Mouse (Mus musculus): ENCODE results near the gene Gsk3b. TPM values are rescaled to one million over a fixed set of nuclear protein-coding genes. Genes with fewer than 3 reads are reported as not detected.
"Not testable (repeated sequence)": the region's sequence is repeated elsewhere in the genome, so short reads cannot be mapped to it uniquely, and the experiment has no call there.

Gene Gsk3b
- 10.7 and 11.3 TPM in 2 replicates for polyA plus RNA-seq (2015; fragmentation: Nextera tagmentation; extraction: Ambion mirVana)

GRCm38 (mm10) chr16:38088629-38089446 is at the start of gene Gsk3b:
Gsk3b (plus strand) TSS chr16:38089001.
- peaks cover 32% of the 10 kb centered on the region for H3K4me1 ChIP-seq (replicated peaks)
- no peaks in the 10 kb centered on the region for H3K27me3 ChIP-seq
- peak within 1 kb of the TSS; percentile 93 for H3K4me2 ChIP-seq
- under 1% methylated on average over 68 of the region's 69 CpGs for WGBS (ENCODE audit: insufficient replicate concordance)
- ATAC-seq (ENCODE audit: insufficient read depth) = peak; percentile 91
- peak within 1 kb of the TSS; percentile 99 for H3K27ac ChIP-seq (replicated peaks)
- peak within 1 kb of the TSS; percentile 85 for H3K4me3 ChIP-seq (replicated peaks)
- peak within 1 kb of the TSS; percentile 93 for H3K9ac ChIP-seq
- H3K36me3 ChIP-seq (replicated peaks) = 0 out of 2 replicates have a peak, but pooled peaks cover under 1% of the 10 kb centered on the region
- no peaks in the 10 kb centered on the region for H3K9me3 ChIP-seq (replicated peaks)

- no peaks in the 10 kb centered on the region for H3K9me3 ChIP-seq (replicated peaks)
- H3K9ac ChIP-seq = no peak overlapping the region
- no peak overlapping the region for H3K4me3 ChIP-seq (replicated peaks)
- no peak for ATAC-seq (ENCODE audit: insufficient read depth)
- no peak overlapping the region for H3K27ac ChIP-seq (replicated peaks)
- H3K4me2 ChIP-seq = no peak overlapping the region
- 72% methylated on average over 1 of the region's 1 CpGs for WGBS (ENCODE audit: insufficient replicate concordance)
- H3K4me1 ChIP-seq (replicated peaks) = no peaks in the 10 kb centered on the region
- no peaks in the 10 kb centered on the region for H3K36me3 ChIP-seq (replicated peaks)
- H3K27me3 ChIP-seq = no peaks in the 10 kb centered on the region
These were observed 46.6 kb upstream of the Gsk3b start for GRCm38 (mm10) chr16:38042160-38042559.

- ATAC-seq (ENCODE audit: insufficient read depth) = no peak
- WGBS (ENCODE audit: insufficient replicate concordance) = 77% methylated on average over 5 of the region's 5 CpGs
These were observed 44.2 kb upstream of the Gsk3b start for GRCm38 (mm10) chr16:38044551-38044950.

GRCm38 (mm10) chr16:38047781-38048558 is 40.8 kb upstream of the Gsk3b start:
- H3K27me3 ChIP-seq = no peaks in the 10 kb centered on the region
- no peaks in the 10 kb centered on the region for H3K36me3 ChIP-seq (replicated peaks)
- H3K4me3 ChIP-seq (replicated peaks) = no peak overlapping the region
- H3K4me1 ChIP-seq (replicated peaks) = no peaks in the 10 kb centered on the region
- no peak overlapping the region for H3K9ac ChIP-seq
- no peaks in the 10 kb centered on the region for H3K9me3 ChIP-seq (replicated peaks)
- ATAC-seq (ENCODE audit: insufficient read depth) = no peak
- WGBS (ENCODE audit: insufficient replicate concordance) = 64% methylated on average over 23 of the region's 23 CpGs
- H3K27ac ChIP-seq (replicated peaks) = no peak overlapping the region
- no peak overlapping the region for H3K4me2 ChIP-seq

More at GRCm38 (mm10) chr16:38044551-38044950, 44.2 kb upstream of the Gsk3b start:
- Histone ChIP-seq H3K4me2 (no peak overlapping the region), H3K9ac (no peak overlapping the region), H3K4me1 (replicated peaks) (no peaks in the 10 kb centered on the region), H3K9me3 (replicated peaks) (no peaks in the 10 kb centered on the region), H3K36me3 (replicated peaks) (no peaks in the 10 kb centered on the region), H3K27me3 (no peaks in the 10 kb centered on the region), H3K4me3 (replicated peaks) (no peak overlapping the region), H3K27ac (replicated peaks) (no peak overlapping the region)

GRCm38 (mm10) chr16:38057898-38058297 is 30.9 kb upstream of the Gsk3b start:
- Histone ChIP-seq H3K9ac (no peak overlapping the region), H3K4me2 (no peak overlapping the region), H3K4me3 (replicated peaks) (no peak overlapping the region), H3K9me3 (replicated peaks) (no peaks in the 10 kb centered on the region), H3K4me1 (replicated peaks) (no peaks in the 10 kb centered on the region), H3K27ac (replicated peaks) (no peak overlapping the region), H3K36me3 (replicated peaks) (no peaks in the 10 kb centered on the region), H3K27me3 (no peaks in the 10 kb centered on the region)
- no peak for ATAC-seq (ENCODE audit: insufficient read depth)
- WGBS (ENCODE audit: insufficient replicate concordance) = 68% methylated on average over 1 of the region's 1 CpGs

GRCm38 (mm10) chr16:38058836-38059235 is 30.0 kb upstream of the Gsk3b start:
- ATAC-seq (ENCODE audit: insufficient read depth) = no peak
- Histone ChIP-seq H3K4me1 (replicated peaks) (no peaks in the 10 kb centered on the region), H3K27ac (replicated peaks) (no peak overlapping the region), H3K4me2 (no peak overlapping the region), H3K9me3 (replicated peaks) (no peaks in the 10 kb centered on the region), H3K4me3 (replicated peaks) (no peak overlapping the region), H3K27me3 (no peaks in the 10 kb centered on the region), H3K36me3 (replicated peaks) (no peaks in the 10 kb centered on the region), H3K9ac (no peak overlapping the region)
- WGBS (ENCODE audit: insufficient replicate concordance) = 48% methylated on average over 3 of the region's 3 CpGs

GRCm38 (mm10) chr16:38059631-38060030 is 29.2 kb upstream of the Gsk3b start:
- no peak for ATAC-seq (ENCODE audit: insufficient read depth)
- no peaks in the 10 kb centered on the region for H3K36me3 ChIP-seq (replicated peaks)
- H3K27me3 ChIP-seq = no peaks in the 10 kb centered on the region
- no peak overlapping the region for H3K4me2 ChIP-seq
- no peak overlapping the region for H3K4me3 ChIP-seq (replicated peaks)
- H3K4me1 ChIP-seq (replicated peaks) = no peaks in the 10 kb centered on the region
- no peak overlapping the region for H3K9ac ChIP-seq
- H3K27ac ChIP-seq (replicated peaks) = no peak overlapping the region
- H3K9me3 ChIP-seq (replicated peaks) = no peaks in the 10 kb centered on the region
- 69% methylated on average over 4 of the region's 4 CpGs for WGBS (ENCODE audit: insufficient replicate concordance)

- H3K9ac ChIP-seq; H3K4me2 ChIP-seq; ATAC-seq (ENCODE audit: insufficient read depth); H3K9me3 ChIP-seq (replicated peaks); H3K27me3 ChIP-seq; H3K36me3 ChIP-seq (replicated peaks); H3K4me1 ChIP-seq (replicated peaks); H3K27ac ChIP-seq (replicated peaks); H3K4me3 ChIP-seq (replicated peaks): not testable (repeated sequence)
- WGBS (ENCODE audit: insufficient replicate concordance) = 75% methylated on average over 1 of the region's 5 CpGs
These were observed 14.8 kb upstream of the Gsk3b start for GRCm38 (mm10) chr16:38073859-38074631.

- ATAC-seq (ENCODE audit: insufficient read depth) = no peak
- WGBS (ENCODE audit: insufficient replicate concordance) = 28% methylated on average over 1 of the region's 1 CpGs
- H3K4me3 ChIP-seq (replicated peaks) = no peak overlapping the region
- no peaks in the 10 kb centered on the region for H3K36me3 ChIP-seq (replicated peaks)
- no peak overlapping the region for H3K9ac ChIP-seq
- H3K9me3 ChIP-seq (replicated peaks) = no peaks in the 10 kb centered on the region
- no peaks in the 10 kb centered on the region for H3K4me1 ChIP-seq (replicated peaks)
- no peak overlapping the region for H3K27ac ChIP-seq (replicated peaks)
- no peak overlapping the region for H3K4me2 ChIP-seq
- H3K27me3 ChIP-seq = no peaks in the 10 kb centered on the region
These were observed 8.6 kb upstream of the Gsk3b start for GRCm38 (mm10) chr16:38080201-38080600.

- H3K4me3 ChIP-seq (replicated peaks) = peak overlapping the region; percentile 85; the same call in 1 of the 2 replicates
- no peak overlapping the region for H3K27ac ChIP-seq (replicated peaks)
- 67% methylated on average over 10 of the region's 10 CpGs for WGBS (ENCODE audit: insufficient replicate concordance)
- H3K36me3 ChIP-seq (replicated peaks) = no peaks in the 10 kb centered on the region
- peak overlapping the region; percentile 93 for H3K4me2 ChIP-seq
- no peaks in the 10 kb centered on the region for H3K27me3 ChIP-seq
- H3K4me1 ChIP-seq (replicated peaks) = peaks cover 20% of the 10 kb centered on the region
- no peak overlapping the region for H3K9ac ChIP-seq
- no peaks in the 10 kb centered on the region for H3K9me3 ChIP-seq (replicated peaks)
- no peak for ATAC-seq (ENCODE audit: insufficient read depth)
These were observed 1.6 kb upstream of the Gsk3b start for GRCm38 (mm10) chr16:38087231-38087630.

Measured in liver, embryonic 15.5 days (tissue).